Mouse (Mus musculus) embryonic stem cell, embryonic (primary cell): Measurements from ENCODE around the gene Olfr49.

ENCODE experiments used
- CTCF ChIA-PET, 4 experiments: fragments of 300-600 bp in 2 of 4; fragments of 350-600 bp in 2 of 4; sonication (Branson Sonifier 250); formaldehyde crosslinking; loops; one replicate each; lab custom pipeline; 2022; ENCODE audit warnings: inconsistent platforms in 2 of 4; lab: Charles Lee
- POLR2A ChIA-PET, 4 experiments: fragments of 300-600 bp in 2 of 4; fragments of 350-600 bp in 2 of 4; sonication (Branson Sonifier 250); formaldehyde crosslinking; loops; one replicate each; lab custom pipeline; 2022; ENCODE audit warnings: antibody characterized with exemption in 4 of 4, inconsistent platforms in 1 of 4; lab: Charles Lee

The Olfr49 gene

DNA sequence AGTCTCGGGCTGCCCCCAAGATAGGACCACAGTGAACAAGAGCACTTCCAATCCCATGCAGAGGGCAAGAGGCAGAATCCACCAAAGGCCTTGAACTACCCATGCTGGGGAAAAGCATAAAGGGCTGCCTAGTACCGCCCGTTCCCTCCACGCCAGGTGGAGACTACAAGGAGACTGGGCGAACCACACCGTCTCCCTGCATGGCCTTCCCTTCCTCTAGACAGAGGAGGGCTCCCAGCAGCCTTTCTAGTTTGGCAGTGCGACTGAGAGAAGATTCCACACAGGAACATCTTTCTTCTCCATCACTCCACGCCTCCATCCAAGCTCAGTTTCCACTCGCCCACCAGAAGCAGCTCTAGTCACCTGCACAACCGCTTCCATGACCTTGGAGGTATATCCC lies 16.8 kb downstream of the Olfr49 start:
- POLR2A ChIA-PET = interaction anchor here in 1 of 4 experiments (0.9 to 1.2 kb wide), 3 partner anchors 8 to 34 kb away, joined by 3 to 4 read pairs (median 3); no protein-coding TSS in a partner anchor

DNA sequence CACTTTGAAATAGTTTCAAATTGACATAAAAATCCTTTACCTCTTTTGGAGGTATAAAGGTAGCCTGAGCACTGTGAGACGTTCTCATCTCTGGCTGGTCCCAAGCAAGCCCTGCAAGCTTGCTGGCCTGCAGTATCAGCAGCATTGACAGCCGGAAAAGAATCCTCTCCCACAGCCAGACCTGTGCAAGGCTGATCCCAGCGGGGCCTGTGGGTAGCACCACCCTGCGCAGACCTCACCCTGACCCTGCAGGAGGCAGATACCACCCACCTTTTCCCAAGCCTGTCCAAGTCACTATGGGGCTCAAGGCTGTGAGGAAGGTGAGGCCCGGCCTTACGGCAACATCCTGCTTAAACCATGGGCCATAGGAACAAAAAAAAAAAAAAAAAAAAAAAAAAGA lies 18.8 kb downstream of the Olfr49 start:
- ChIA-PET CTCF (no interaction called here), POLR2A (interaction anchor here in 1 of 4 experiments (0.6 kb wide), 2 partner anchors 14 to 111 kb away, joined by 3 to 4 read pairs; no protein-coding TSS in a partner anchor)

More for the DNA sequence above, 16.8 kb downstream of the Olfr49 start:
- CTCF ChIA-PET = no interaction called here

DNA sequence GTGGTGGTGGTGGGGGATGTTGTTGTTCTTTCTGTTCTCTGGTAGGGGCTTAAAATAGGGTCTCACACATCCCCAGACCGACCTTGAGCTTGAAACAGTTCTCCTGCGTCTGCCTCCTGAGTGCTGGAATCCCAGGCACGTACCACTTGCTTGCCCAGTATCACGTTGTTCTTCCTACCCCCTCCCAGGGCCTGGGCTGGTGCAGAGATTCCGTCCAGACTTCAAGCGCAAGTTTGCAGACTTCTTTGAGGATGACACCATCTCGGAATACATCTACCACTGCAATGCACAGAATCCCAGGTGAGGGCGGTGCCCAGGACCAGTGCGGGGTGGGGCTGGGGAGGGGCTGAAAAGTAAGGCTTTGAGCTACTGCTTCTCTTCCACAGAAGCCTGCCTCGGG lies 19.6 kb downstream of the Olfr49 start:
- ChIA-PET POLR2A (interaction anchor here in 1 of 4 experiments (0.6 kb wide), 1 partner anchor 112 kb away, joined by 4 read pairs; no protein-coding TSS in a partner anchor), CTCF (interaction anchor here in 1 of 4 experiments (0.5 kb wide), 1 partner anchor 461 kb away, joined by 14 read pairs; no protein-coding TSS in a partner anchor)

DNA sequence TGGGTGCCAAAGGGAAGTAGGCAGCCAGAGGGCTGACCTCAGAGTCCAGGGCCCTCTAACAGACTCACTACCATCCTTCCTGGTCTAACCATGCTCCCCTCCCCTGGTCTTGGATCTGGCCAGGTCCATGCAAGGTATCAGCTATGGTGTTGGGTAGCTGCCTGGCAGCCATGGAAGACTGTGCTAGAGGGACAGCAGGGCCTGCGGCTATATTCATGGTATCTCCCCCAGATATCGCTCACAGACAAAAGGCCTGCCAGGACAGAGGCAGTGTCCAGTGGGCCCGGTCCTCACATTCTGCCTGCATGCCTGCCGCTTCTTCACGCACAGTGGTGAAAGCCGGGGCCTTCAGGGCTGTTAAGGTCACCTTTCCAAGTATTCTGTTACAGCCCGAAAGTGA lies 20.5 kb downstream of the Olfr49 start:
- ChIA-PET CTCF (no interaction called here), POLR2A (interaction anchor here in 1 of 4 experiments (0.9 kb wide), 1 partner anchor 30 kb away, joined by 3 read pairs; no protein-coding TSS in a partner anchor)

DNA sequence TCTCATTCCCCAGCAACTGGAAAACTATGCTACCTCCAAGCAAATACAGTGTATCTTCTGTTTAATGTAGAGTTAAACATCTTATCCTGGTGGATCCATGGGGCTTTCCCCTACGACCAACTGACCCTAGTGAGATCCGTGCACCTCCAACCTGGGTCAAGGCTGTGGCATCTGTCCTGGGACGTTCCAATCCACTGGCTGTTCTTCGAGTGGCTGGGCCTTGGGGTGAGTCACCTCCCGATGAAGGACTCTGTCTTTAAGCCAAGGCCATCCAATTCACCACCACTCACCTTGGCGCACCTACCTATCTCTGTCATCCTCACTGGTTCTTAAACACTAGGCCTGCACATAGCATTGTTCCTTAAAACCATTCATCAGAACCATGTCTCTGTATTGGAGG lies 21.6 kb downstream of the Olfr49 start:
- ChIA-PET POLR2A (no interaction called here), CTCF (no interaction called here)

DNA sequence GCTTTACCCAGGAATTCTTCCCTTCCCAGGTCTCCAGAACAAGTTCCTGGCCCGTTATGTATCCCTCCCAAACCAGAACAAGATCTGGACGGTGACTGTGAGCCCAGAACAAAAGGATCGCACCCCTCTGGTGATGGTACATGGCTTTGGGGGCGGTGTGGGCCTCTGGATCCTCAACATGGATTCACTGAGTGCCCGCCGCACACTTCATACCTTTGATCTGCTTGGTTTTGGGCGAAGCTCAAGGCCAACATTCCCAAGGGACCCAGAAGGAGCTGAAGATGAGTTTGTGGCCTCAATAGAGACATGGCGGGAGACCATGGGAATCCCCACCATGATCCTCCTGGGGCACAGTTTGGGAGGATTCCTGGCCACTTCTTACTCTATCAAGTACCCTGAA lies 22.1 kb downstream of the Olfr49 start:
- ChIA-PET CTCF (no interaction called here), POLR2A (no interaction called here)

DNA sequence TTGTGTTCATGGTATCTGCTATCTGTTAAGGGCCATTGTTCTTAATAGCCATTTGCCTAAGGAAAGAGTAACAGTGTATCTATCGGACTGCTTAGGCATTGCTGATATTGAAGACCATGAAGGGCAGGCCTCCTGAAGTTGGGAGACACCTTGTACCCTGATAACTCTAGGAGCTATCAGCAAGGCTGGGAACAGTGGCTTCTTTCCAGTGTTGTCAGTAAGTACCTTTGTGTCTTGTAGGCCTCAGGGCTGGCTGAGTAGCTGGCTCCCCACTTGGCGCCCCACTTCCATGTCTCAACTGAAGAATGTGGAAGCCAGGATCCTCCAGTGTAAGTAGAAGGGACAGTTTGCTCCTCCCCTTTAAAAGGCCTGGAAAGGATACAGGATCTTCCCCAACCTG lies 23.4 kb downstream of the Olfr49 start:
- CTCF ChIA-PET = interaction anchor here in 1 of 4 experiments (0.7 kb wide), 1 partner anchor 457 kb away, joined by 3 read pairs; no protein-coding TSS in a partner anchor
- POLR2A ChIA-PET = no interaction called here

DNA sequence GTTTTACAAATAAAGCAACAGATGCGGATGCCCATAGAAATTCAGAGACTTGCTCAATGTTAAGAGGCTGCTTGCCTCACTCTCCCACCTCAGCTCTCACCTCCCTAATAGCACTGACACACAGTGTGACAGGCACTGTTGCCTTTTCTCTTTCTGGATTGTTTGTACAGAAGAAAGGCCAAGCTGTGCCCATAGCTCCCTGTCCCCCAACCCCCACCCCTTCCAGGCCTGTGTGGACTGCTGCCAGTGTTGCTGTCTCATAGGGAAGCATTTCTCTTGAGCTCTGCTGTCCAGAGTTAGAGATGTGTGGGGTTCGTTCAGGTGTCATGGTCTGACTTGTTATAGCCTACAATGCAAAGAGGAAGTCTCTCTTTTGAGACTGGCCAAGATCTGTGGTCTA lies 24.5 kb downstream of the Olfr49 start:
- ChIA-PET POLR2A (interaction anchor here in 3 of 4 experiments (0.9 to 3.6 kb wide), 21 partner anchors 8 to 755 kb away, joined by 3 to 23 read pairs (median 6); partner anchors contain the start of genes Mmp14 (in 1 of the 3), Ngdn (in 1 of the 3), Oxa1l (in 1 of the 3) and Prmt5 (in 1 of the 3)), CTCF (interaction anchor here in 2 of 4 experiments (0.6 to 3.1 kb wide), 4 partner anchors 21 to 278 kb away, joined by 3 to 12 read pairs (median 4); no protein-coding TSS in a partner anchor)

DNA sequence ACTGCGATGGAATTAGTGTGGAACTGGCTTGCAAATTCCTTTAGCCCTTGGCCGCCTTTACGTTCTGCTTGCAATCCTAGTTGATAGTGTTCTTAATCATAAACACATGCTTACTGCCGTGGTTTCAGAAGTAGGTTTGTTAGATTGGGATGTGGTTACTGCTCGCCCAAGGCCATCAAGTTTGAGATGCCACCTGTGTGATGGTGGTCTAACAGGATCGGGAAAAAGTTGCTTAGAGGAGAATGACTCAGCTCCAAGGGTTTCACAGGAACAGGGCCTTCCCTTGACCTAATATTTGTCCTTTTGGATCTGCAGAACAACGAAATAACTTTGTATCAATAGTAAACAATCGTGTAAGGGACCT lies 25.0 kb downstream of the Olfr49 start:
- CTCF ChIA-PET = interaction anchor here (0.5 to 3.1 kb wide), 10 partner anchors 18 to 410 kb away, joined by 3 to 12 read pairs (median 3); no protein-coding TSS in a partner anchor
- POLR2A ChIA-PET = interaction anchor here in 3 of 4 experiments (0.9 to 3.6 kb wide), 36 partner anchors 8 to 755 kb away, joined by 3 to 23 read pairs (median 4); partner anchors contain the start of genes Haus4 (in 1 of the 3), Mmp14 (in 1 of the 3), Mrpl52 (in 1 of the 3) and Ngdn (in 1 of the 3)

DNA sequence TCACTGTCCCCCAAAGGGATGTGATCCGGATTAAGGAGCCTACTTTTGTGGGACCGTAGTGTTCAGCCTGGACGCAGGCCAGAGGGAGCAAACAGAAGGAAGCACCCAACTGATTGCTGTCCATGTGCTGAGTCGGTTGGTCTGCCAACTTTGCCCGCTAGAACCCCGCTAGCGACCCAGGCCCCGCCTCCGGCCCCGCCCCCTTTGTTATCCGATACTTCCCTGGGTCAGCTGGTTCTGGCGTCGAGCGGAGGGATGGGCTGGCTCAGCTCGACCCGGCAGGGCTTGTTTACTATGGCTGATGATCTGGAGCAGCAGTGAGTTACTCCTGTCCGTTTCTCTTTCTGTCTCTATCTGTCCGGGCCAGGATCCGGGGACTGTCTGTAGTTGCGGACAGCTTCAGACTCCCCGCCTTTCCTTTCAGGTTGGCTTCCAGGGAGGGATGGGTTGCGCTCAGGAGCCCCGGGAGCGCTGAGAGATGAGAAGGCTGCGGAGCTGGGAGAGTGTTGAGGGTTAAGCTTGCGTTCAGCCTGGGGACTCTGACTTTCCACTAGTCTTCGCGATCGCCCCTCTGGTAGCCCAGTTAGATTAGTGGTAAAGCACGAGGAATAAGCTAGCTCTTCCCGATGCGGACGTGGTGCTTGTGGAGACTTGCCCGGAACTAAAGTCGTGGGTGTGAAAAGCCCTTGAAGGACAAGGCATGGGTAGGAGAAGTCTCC lies 25.6 kb downstream of the Olfr49 start:
- ChIA-PET CTCF (interaction anchor here (0.5 to 3.1 kb wide), 11 partner anchors 19 to 410 kb away, joined by 3 to 12 read pairs (median 3); no protein-coding TSS in a partner anchor), POLR2A (interaction anchor here in 3 of 4 experiments (0.6 to 3.6 kb wide), 49 partner anchors 9 to 756 kb away, joined by 3 to 23 read pairs (median 4); partner anchors contain the start of genes Haus4 (in 1 of the 3), Lrp10 (in 1 of the 3), Mmp14 (in 1 of the 3) and Mrpl52 (in 1 of the 3))

DNA sequence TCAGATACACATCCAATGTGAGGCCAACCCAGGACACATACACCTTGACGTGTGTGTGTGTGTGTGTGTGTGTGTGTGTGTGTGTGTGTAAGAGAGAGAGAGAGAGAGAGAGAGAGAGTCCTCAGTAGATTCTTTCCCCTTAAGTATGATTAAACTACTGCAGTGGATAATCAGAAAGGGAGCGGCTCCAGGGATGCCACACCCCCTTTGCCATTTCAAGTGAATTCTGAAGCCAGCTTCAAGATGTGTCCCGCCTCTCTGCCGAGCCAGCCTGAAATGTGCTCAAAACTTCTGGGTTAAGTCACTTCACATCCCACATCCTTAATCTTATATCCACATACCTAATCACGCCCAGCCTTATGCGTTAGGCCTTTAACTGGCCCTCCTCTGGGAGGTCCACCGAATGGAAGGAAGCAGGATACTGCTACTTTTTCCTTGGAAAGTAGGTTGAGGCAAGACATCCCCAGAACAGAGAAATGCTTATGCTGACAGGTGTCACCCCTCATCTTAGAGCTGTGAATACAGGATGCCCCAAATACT lies 26.5 kb downstream of the Olfr49 start:
- ChIA-PET CTCF (interaction anchor here in 2 of 4 experiments (0.9 to 3.1 kb wide), 4 partner anchors 19 to 27 kb away, joined by 3 to 12 read pairs (median 4); no protein-coding TSS in a partner anchor), POLR2A (interaction anchor here in 3 of 4 experiments (0.6 to 3.6 kb wide), 29 partner anchors 9 to 221 kb away, joined by 3 to 23 read pairs (median 4); partner anchors contain the start of genes Lrp10 (in 1 of the 3), Mmp14 (in 1 of the 3), Mrpl52 (in 1 of the 3) and Oxa1l (in 1 of the 3))

DNA sequence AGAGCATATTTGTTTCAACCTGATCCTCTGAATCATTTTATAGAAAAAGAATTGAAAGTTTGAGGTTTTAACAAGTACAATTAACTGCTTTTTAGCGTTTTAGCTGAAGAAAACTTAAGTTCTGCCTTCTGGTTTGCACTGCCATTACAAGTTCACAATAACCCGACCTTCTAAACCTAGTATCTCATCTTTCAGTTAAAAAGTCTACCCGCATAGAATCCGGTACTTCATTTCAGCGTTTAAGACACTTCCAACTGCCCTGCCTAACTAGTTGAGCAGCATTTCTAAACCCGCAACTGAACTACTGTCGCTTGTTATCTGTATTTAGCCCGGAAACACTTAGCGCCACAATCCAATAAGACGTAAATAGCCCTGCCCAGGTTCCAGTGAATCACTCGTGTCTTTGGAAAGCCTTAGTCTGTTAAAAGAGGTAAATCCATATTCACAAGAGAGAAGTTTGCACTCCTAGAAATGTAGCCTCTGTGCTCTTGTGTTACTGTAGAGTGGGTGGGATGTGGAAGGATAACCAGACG lies 30.0 kb downstream of the Olfr49 start:
- ChIA-PET POLR2A (interaction anchor here in 3 of 4 experiments (0.6 to 3.9 kb wide), 15 partner anchors 20 to 209 kb away, joined by 3 to 27 read pairs (median 5); partner anchors contain the start of gene Lrp10 (in 1 of the 3)), CTCF (interaction anchor here in 1 of 4 experiments (1.0 kb wide), 1 partner anchor 16 kb away, joined by 3 read pairs; no protein-coding TSS in a partner anchor)

DNA sequence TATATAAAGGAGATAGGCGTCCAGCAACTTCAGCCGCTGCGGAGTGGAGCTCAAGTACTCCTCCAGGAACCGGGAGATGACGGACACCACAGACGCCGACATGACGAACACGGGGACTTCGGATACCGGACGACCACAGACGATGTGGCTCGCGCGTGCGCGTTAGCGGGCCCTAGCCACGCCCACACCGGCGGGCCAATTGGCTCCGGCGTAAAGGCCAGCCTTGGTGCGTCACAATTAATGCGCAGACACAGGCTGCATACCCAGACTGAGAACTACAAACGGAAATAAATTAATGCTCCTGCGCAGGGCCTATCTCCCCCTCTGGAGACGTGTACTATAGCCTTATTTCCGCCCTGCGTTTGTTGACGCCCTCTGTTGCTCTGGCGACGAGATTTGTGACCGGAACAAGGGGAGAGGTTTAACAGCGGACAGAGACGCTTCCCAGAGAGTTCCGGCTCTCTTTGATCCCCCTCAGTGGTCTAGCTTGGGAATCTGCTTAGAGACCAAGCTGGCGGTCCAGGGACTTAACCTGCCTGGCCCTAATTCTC lies 30.9 kb downstream of the Olfr49 start, which contains the start of the genes Dad1 and Abhd4:
Gene Dad1, minus strand, starts transcription at position 364 of the 551 bp plus-strand sequence.
Gene Abhd4, plus strand, starts transcription at position 448 of the 551 bp plus-strand sequence.
- POLR2A ChIA-PET = interaction anchor here in 3 of 4 experiments (0.6 to 3.9 kb wide), 33 partner anchors 10 to 450 kb away, joined by 3 to 27 read pairs (median 4); partner anchors contain the start of genes Oxa1l (in 2 of the 3), 1700123O20Rik (in 1 of the 3), Lrp10 (in 1 of the 3) and Prmt5 (in 1 of the 3)

DNA sequence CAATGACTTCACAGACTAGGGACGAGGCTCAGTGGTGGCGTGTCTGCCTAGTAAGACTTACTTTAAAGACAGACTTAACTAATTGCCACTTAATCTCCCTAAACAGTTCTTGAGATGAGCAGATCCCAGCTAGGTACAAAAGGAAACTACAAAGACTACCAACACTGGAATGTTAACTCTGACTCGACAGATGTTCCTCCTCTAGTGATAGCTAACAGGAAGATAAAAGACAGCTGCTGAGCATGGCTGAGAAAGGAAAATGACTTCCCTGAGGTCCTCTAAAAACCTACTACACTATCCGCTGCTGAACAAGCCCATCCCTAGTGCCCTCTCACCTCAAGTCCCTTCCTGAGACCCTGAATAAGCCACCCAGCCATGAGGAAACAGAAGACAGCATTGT lies 34.6 kb downstream of the Olfr49 start:
- POLR2A ChIA-PET = interaction anchor here (0.7 to 2.5 kb wide), 8 partner anchors 9 to 242 kb away, joined by 3 to 23 read pairs (median 6); no protein-coding TSS in a partner anchor
- CTCF ChIA-PET = interaction anchor here in 3 of 4 experiments (1.8 to 3.1 kb wide), 3 partner anchors 11 kb away, joined by 5 to 14 read pairs (median 9); no protein-coding TSS in a partner anchor

More for the DNA sequence above, 30.9 kb downstream of the Olfr49 start, which contains the start of the genes Dad1 and Abhd4:
- CTCF ChIA-PET = interaction anchor here in 2 of 4 experiments (0.6 to 1.3 kb wide), 3 partner anchors 15 to 164 kb away, joined by 3 to 4 read pairs (median 3); partner anchors contain the start of gene Slc7a7 (in 1 of the 2)

DNA sequence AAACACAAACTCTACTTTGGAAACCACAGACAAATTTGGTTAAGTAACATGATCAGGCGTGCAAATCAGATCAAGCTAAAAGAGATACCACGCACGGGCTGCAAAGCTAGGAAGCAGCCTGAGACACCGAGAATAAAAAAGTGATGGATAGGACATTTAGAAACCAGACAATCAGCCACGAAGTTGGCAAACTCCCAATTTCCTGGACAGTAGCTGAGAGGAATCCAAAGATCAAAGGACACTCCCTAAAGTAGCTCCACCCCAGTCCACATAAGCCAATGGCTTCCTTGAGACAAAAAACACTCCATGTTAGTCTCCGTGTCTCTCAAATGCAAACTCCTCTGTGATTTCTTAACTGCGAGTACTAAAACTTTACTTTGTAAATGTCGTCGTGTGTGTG lies 35.4 kb downstream of the Olfr49 start:
- CTCF ChIA-PET = interaction anchor here (0.7 to 3.1 kb wide), 4 partner anchors 10 to 11 kb away, joined by 3 to 14 read pairs (median 7); no protein-coding TSS in a partner anchor
- POLR2A ChIA-PET = interaction anchor here in 3 of 4 experiments (0.6 to 2.5 kb wide), 12 partner anchors 9 to 426 kb away, joined by 3 to 23 read pairs (median 5); no protein-coding TSS in a partner anchor

DNA sequence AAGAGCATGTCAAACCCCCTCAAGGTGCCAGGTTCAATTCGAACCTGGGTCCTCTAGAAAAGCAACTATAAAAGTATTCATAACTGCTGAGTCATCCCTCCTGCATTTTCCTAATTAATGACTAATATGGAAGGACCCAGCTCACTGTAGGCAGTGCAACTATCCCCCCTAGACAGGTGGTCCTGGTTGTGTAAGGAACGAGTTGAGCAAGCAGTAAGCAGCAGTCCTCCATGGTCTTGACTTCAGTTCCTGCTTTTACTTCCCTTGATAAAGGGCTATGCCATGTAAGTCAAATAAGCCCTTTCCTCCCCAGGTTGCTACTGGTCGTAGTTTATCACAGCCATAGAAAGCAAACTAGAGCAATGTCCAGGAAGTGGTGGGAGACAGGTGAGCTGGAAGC lies 38.5 kb downstream of the Olfr49 start:
- CTCF ChIA-PET = no interaction called here
- POLR2A ChIA-PET = interaction anchor here in 2 of 4 experiments (1.4 to 1.6 kb wide), 2 partner anchors 12 to 13 kb away, joined by 3 to 5 read pairs; no protein-coding TSS in a partner anchor

DNA sequence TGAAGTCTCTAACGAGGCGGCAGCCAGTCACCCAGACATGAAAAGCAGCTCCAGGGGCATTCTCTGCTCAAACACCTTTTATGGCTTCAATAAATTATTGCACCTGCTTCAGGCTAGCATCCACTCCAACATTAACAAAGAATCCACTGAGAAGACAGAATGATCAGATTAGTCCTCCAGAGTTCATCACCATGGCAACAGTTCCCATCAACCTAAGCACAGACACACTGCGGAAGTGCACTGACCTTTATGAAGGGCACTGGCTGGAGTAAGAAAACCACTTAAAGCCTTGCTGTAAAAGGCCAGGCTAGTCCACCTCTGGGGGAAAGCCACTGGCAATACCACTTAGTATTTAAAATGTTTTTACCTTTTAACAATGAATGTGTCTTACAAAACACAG lies 40.6 kb downstream of the Olfr49 start:
- CTCF ChIA-PET = interaction anchor here in 1 of 4 experiments (0.5 kb wide), 1 partner anchor 263 kb away, joined by 3 read pairs; no protein-coding TSS in a partner anchor
- POLR2A ChIA-PET = interaction anchor here in 3 of 4 experiments (1.0 to 1.4 kb wide), 4 partner anchors 9 to 15 kb away, joined by 3 to 4 read pairs (median 4); partner anchors contain the start of genes Abhd4 (in 1 of the 3) and Dad1 (in 1 of the 3)
